Mouse (Mus musculus) stomach, postnatal 0 days (tissue): ENCODE results near the gene Gm43517.

ENCODE experiments used
- CTCF ChIP-seq: IDR thresholded peaks from 2 replicates; pipeline ENCODE4 v1.5.1; 2016; ENCODE audit warnings: antibody characterized with exemption, low read depth, mild to moderate bottlenecking, moderate library complexity
- EP300 ChIP-seq: optimal IDR thresholded peaks from 2 replicates; pipeline ENCODE3; 2016; ENCODE audit warnings: antibody characterized with exemption

DNA sequence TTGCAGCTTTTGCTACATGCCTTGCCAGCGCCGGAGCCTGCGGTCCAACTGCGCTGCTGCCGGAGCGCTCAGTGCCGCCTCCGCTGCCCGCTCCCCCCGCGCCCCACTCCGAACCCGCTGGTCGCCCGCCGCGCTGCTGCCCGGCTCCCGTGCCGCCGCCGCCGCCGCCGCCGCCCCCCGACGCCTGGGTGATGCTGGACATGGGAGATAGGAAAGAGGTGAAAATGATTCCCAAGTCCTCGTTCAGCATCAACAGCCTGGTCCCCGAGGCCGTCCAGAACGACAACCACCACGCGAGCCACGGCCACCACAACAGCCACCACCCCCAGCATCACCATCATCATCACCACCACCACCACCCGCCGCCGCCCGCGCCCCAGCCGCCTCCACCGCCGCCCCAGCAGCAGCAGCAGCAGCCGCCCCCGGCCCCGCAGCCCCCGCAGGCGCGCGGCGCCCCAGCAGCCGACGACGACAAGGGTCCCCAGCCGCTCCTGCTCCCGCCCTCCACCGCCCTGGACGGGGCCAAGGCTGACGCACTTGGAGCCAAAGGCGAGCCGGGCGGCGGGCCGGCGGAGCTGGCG lies 589 bp upstream of the Gm43517 start:
- TF ChIP-seq CTCF (no peak), EP300 (no peak)
